Mouse (Mus musculus) small intestine, adult 2 months (tissue): ENCODE data around the gene Gm28635.

Source experiments
- CTCF ChIP-seq: fragments of 200-500 bp; IDR thresholded peaks from 2 replicates; pipeline ENCODE4 v1.5.1; 2012; ENCODE audit warnings: low read depth, mild to moderate bottlenecking, control low read depth, inconsistent platforms, low read length, moderate library complexity, mixed read lengths; ENCODE audit not compliant: insufficient replicate concordance, insufficient read length; ENCODE audit errors: extremely low read depth
- POLR2A ChIP-seq: fragments of 200-500 bp; IDR thresholded peaks from 2 replicates; pipeline ENCODE4 v1.6.1; 2012; ENCODE audit warnings: low read depth, mild to moderate bottlenecking, control low read depth, inconsistent platforms, low read length, moderate library complexity

DNA sequence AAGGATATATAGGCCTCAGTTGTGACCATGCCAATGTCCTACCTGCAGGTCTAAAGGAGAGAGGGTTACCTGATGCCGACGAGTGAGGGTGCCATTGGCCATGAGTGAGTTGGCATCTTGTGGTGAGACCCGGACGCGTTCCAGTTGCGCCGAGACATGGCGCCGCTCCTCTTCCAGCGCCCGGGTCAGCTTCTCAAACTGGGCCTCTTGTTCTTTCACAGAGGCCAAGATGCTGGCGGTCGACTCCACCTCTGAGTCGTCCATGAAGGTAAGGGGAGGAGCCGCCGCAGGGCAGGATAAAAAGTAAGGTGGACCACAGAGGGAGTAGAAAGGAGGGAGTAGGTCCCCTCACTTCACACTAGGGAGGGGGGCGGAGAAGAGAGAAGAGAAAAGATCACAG lies 53.6 kb downstream of the Gm28635 start:
- TF ChIP-seq POLR2A (no peak), CTCF (no peak)
